Mouse (Mus musculus) midbrain, embryonic 12.5 days (tissue): ENCODE data around the gene Camkk2. TPM values are rescaled to one million over a fixed set of nuclear protein-coding genes. Genes with fewer than 3 reads are reported as not detected.

Experiments
- ATAC-seq: fragments of 200-750 bp; cut with Nextera tagmentation; 2 replicates; pipeline ENCODE4 v1.8.0; 2017; ENCODE audit warnings: low read depth, moderate TSS enrichment, moderate library complexity; ENCODE audit not compliant: low FRiP score
- H3K27ac ChIP-seq: fragments of 300-500 bp; sonication (generic); replicated peaks from 2 replicates; pipeline ENCODE4 v1.5.1; 2016; ENCODE audit warnings: mild to moderate bottlenecking
- H3K27me3 ChIP-seq: fragments of 300-500 bp; sonication (generic); 2 replicates; pipeline ENCODE4 v1.6.1; 2016; ENCODE audit warnings: mild to moderate bottlenecking
- H3K36me3 ChIP-seq: fragments of 300-500 bp; sonication (generic); 2 replicates; pipeline ENCODE4 v1.6.1; 2016
- H3K4me1 ChIP-seq: fragments of 300-500 bp; sonication (generic); 2 replicates; pipeline ENCODE4 v1.6.1; 2016
- H3K4me2 ChIP-seq: fragments of 300-500 bp; sonication (generic); replicated peaks from 2 replicates; pipeline ENCODE4 v1.6.1; 2016; ENCODE audit warnings: mild to moderate bottlenecking, moderate library complexity
- H3K4me3 ChIP-seq: fragments of 300-500 bp; sonication (generic); 2 replicates; pipeline ENCODE4 v1.5.1; 2016; ENCODE audit warnings: mild to moderate bottlenecking
- H3K9ac ChIP-seq: fragments of 300-500 bp; sonication (generic); replicated peaks from 2 replicates; pipeline ENCODE4 v1.6.1; 2016; ENCODE audit warnings: mild to moderate bottlenecking, moderate library complexity
- H3K9me3 ChIP-seq: fragments of 300-500 bp; sonication (generic); 2 replicates; pipeline ENCODE4 v1.6.1; 2016; ENCODE audit warnings: mild to moderate bottlenecking
- WGBS: fragments of 180-500 bp; shearing (Covaris S2); methylation state at CpG from one replicate; pipeline ENCODE4 v1.1.7; 2016; 5-methylcytosine and 5-hydroxymethylcytosine counted together
- polyA plus RNA-seq: library from polyadenylated mRNA; unstranded; fragments of >200 nt; fragmentation: Nextera tagmentation; extraction: Ambion mirVana; gene quantifications from 2 replicates; pipeline ENCODE4 v1.2.1, GENCODE M21; 2016

The Camkk2 gene
- polyA plus RNA-seq, 1 experiment from 2014 or later, result 35.4 TPM

- ATAC-seq, result no peak
- no peaks in the 10 kb centered on the region for H3K27me3 ChIP-seq
- H3K4me3 ChIP-seq, result no peak overlapping the region
- 91% methylated on average over 29 of the region's 29 CpGs for WGBS
- no peaks in the 10 kb centered on the region for H3K4me1 ChIP-seq
- no peak overlapping the region for H3K9ac ChIP-seq
- no peaks in the 10 kb centered on the region for H3K9me3 ChIP-seq
- no peak overlapping the region for H3K27ac ChIP-seq
- peaks cover 22% of the 10 kb centered on the region for H3K36me3 ChIP-seq
- no peak overlapping the region for H3K4me2 ChIP-seq
Observed at GRCm38 (mm10) chr5:122763271-122764031, 15.8 kb downstream of the Camkk2 start.

- Histone ChIP-seq H3K4me2 (no peak overlapping the region), H3K36me3 (peaks cover 47% of the 10 kb centered on the region)
Observed at GRCm38 (mm10) chr5:122756680-122757079, 22.5 kb downstream of the Camkk2 start.

DNA sequence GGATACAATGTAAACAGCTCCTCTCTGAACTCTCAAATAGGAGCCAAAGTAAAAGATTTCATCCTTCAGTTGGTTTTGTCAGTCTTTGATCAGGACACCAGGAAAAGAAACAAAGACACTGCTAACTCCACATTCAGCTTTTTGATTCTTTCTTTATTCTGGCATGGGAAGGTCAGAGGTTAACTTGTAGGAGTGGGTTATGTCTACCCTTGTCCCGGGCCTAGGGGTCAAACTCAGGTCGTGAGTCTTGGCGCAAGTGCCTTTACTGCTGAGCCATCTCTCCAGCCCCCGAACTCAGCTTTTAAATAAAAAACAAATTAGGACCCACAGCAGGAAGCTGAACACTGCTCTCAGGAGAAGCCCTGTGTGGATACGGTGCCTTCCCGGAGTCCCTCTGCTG is 23.1 kb downstream of the Camkk2 start:
- H3K4me2 ChIP-seq, result no peak overlapping the region
- WGBS, result 55% methylated on average over 6 of the region's 6 CpGs
- H3K9ac ChIP-seq, result no peak overlapping the region
- no peak for ATAC-seq
- no peak overlapping the region for H3K4me3 ChIP-seq
- no peaks in the 10 kb centered on the region for H3K4me1 ChIP-seq
- no peaks in the 10 kb centered on the region for H3K27me3 ChIP-seq
- H3K36me3 ChIP-seq, result peaks cover 47% of the 10 kb centered on the region
- H3K9me3 ChIP-seq, result no peaks in the 10 kb centered on the region
- H3K27ac ChIP-seq, result no peak overlapping the region

More at GRCm38 (mm10) chr5:122756680-122757079, 22.5 kb downstream of the Camkk2 start:
- WGBS, result 90% methylated on average over 7 of the region's 7 CpGs
- H3K9me3 ChIP-seq, result no peaks in the 10 kb centered on the region
- no peak overlapping the region for H3K9ac ChIP-seq
- no peak for ATAC-seq
- no peak overlapping the region for H3K4me3 ChIP-seq
- no peak overlapping the region for H3K27ac ChIP-seq
- H3K4me1 ChIP-seq, result no peaks in the 10 kb centered on the region
- no peaks in the 10 kb centered on the region for H3K27me3 ChIP-seq

DNA sequence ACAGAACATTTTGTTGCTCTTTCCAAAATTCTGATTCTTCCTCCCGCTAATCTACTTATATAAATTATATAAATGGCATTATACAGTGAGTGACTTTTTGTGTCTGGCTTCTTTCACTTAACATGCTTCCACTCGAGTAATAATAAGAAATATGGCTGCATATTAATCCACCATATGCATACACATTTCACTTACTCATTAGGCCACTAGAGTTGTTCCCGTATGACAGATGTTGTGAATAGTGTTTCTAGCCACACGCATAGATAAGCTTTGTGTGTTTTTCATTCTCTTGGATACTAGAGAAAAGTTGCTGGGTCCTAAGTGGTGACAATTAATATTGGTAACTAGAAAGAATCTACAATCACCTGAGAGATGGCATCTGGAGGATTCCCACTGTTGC is 23.6 kb downstream of the Camkk2 start:
- Histone ChIP-seq H3K27ac (no peak overlapping the region), H3K9ac (no peak overlapping the region), H3K36me3 (peaks cover 47% of the 10 kb centered on the region), H3K4me1 (no peaks in the 10 kb centered on the region), H3K27me3 (no peaks in the 10 kb centered on the region), H3K9me3 (no peaks in the 10 kb centered on the region), H3K4me3 (no peak overlapping the region), H3K4me2 (no peak overlapping the region)
- ATAC-seq, result no peak
- 95% methylated on average over 4 of the region's 4 CpGs for WGBS

DNA sequence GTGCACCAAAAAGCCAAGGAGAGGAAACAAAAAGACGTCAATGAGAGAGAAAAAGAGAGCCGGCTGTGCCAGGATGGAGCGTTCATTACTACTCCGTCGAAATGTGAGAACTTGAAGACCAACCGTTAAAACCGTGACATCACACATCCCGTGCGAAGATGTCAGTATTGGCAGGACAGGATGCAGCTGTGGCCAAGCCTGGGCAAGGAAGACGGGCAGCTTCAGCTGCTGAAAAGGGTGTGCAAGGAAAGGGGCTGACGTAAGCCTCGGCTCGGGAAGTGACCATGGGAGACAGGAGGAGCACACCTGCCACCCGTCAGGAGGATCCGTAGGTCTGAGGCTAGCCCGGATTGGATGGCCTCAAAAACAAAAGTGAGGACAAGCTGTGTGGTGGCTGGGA is 24.7 kb downstream of the Camkk2 start:
- no peak for ATAC-seq
- 92% methylated on average over 16 of the region's 16 CpGs for WGBS
- H3K4me3 ChIP-seq, result no peak overlapping the region
- peaks cover 42% of the 10 kb centered on the region for H3K36me3 ChIP-seq
- H3K9me3 ChIP-seq, result no peaks in the 10 kb centered on the region
- H3K9ac ChIP-seq, result no peak overlapping the region
- no peaks in the 10 kb centered on the region for H3K27me3 ChIP-seq
- no peaks in the 10 kb centered on the region for H3K4me1 ChIP-seq
- no peak overlapping the region for H3K4me2 ChIP-seq
- no peak overlapping the region for H3K27ac ChIP-seq

DNA sequence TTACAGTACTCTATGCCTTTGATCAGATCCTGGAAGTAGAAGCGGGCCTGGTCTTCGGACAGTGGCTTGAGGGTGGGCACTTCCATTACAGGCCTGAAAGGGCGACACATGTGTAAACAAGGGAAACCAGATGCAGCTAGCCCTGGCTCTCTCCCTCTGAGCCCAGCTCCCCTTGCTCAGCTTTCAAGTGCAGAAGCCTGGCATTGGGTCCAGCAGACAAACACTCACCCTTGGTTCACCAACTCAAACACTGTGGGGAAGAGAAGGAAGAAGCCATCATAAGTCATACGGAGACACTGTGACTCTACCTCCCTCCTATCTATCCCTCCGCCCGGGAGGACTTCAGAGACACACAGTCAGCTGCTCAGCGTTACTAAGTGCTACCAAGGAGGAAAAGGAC is 31.3 kb downstream of the Camkk2 start:
- peaks cover 39% of the 10 kb centered on the region for H3K36me3 ChIP-seq
- no peak for ATAC-seq
- H3K4me3 ChIP-seq, result no peak overlapping the region
- no peaks in the 10 kb centered on the region for H3K9me3 ChIP-seq
- no peak overlapping the region for H3K9ac ChIP-seq
- WGBS, result 90% methylated on average over 7 of the region's 7 CpGs
- no peak overlapping the region for H3K4me2 ChIP-seq
- H3K27ac ChIP-seq, result no peak overlapping the region
- H3K4me1 ChIP-seq, result no peaks in the 10 kb centered on the region
- H3K27me3 ChIP-seq, result no peaks in the 10 kb centered on the region

- no peaks in the 10 kb centered on the region for H3K4me1 ChIP-seq
- no peak overlapping the region for H3K4me3 ChIP-seq
- H3K27ac ChIP-seq, result no peak overlapping the region
- WGBS, result 85% methylated on average over 13 of the region's 13 CpGs
- H3K9ac ChIP-seq, result no peak overlapping the region; the same call in 1 of the 2 replicates
- ATAC-seq, result no peak
- no peak overlapping the region for H3K4me2 ChIP-seq
- peaks cover 66% of the 10 kb centered on the region for H3K36me3 ChIP-seq
- no peaks in the 10 kb centered on the region for H3K9me3 ChIP-seq
- H3K27me3 ChIP-seq, result no peaks in the 10 kb centered on the region
Observed at GRCm38 (mm10) chr5:122743880-122744422, 35.3 kb downstream of the Camkk2 start.

DNA sequence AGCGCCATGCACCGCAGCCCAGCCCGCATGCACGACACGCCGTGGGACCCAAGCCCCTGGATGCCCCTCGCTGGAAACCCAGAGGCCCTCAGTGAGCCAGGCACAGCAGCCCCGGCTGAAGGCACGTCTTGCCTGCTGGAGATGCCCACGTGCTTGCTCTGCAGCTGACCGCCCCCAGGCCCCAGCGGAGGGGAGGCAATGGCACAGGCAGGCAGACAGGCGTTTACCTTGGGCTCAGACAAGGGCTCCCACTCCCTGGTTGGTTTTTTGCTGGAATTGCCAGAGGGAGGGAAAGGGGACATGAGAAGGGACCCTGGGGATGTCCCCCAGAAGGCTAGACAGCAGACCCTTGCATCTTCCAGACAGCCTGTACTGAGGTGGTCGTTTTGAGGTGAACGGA is 42.4 kb downstream of the Camkk2 start:
- ATAC-seq, result no peak
- Histone ChIP-seq H3K4me1 (peaks cover 3% of the 10 kb centered on the region; the same call in 1 of the 2 replicates), H3K27me3 (no peaks in the 10 kb centered on the region), H3K9ac (no peak overlapping the region), H3K27ac (no peak overlapping the region), H3K4me3 (no peak overlapping the region), H3K4me2 (no peak overlapping the region), H3K9me3 (no peaks in the 10 kb centered on the region), H3K36me3 (peaks cover 30% of the 10 kb centered on the region)
- 94% methylated on average over 15 of the region's 15 CpGs for WGBS

DNA sequence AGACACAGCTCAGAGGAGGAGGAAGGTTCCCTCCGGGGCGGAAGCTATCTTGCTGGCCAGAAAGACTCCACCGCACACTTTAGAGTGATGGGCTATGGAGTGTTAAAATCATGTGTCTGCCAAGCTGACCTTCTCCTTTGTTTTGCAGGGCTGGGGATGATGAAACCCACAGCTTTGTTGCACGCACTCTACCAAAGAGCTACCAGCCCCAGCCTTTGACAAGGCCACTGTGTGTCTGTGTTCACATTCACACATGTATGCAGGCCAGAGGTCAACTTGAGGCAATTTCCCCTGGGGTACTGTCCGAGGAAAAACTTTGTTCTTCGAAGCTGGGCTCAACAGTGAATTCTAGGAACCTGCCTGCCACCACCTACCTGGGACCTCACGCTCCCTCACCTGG is 43.4 kb downstream of the Camkk2 start:
- Histone ChIP-seq H3K36me3 (peaks cover 21% of the 10 kb centered on the region), H3K4me3 (no peak overlapping the region), H3K27ac (no peak overlapping the region), H3K9me3 (no peaks in the 10 kb centered on the region), H3K4me1 (peaks cover 3% of the 10 kb centered on the region; the same call in 1 of the 2 replicates), H3K4me2 (no peak overlapping the region), H3K27me3 (no peaks in the 10 kb centered on the region), H3K9ac (no peak overlapping the region)
- ATAC-seq, result no peak
- 87% methylated on average over 7 of the region's 7 CpGs for WGBS

DNA sequence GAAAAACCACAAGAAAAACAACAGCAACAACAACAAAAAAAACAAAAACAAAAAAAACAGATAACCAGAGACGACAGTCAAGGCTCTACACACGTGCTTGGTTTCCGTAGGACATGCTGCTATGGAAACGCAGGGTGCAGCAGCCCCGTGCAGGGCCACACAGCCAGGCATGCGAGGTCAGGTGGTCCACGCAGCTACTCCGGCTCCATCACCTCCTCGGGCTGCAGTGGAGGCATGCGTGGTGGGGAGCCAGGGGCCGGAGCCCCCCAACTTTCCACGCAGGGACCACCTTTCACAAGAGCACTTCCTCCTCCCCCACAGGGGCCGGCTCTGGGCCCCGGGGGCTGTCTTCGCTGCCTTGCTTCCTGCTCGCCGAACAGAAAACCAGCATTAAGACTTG is 45.3 kb downstream of the Camkk2 start:
- no peak for ATAC-seq
- 62% methylated on average over 17 of the region's 17 CpGs for WGBS
- H3K27ac ChIP-seq, result no peak overlapping the region
- H3K9me3 ChIP-seq, result no peaks in the 10 kb centered on the region
- H3K27me3 ChIP-seq, result no peaks in the 10 kb centered on the region
- peaks cover 3% of the 10 kb centered on the region; the same call in 1 of the 2 replicates for H3K4me1 ChIP-seq
- H3K4me2 ChIP-seq, result no peak overlapping the region
- peaks cover 10% of the 10 kb centered on the region; the same call in 1 of the 2 replicates for H3K36me3 ChIP-seq
- H3K4me3 ChIP-seq, result no peak overlapping the region
- H3K9ac ChIP-seq, result 0 out of 2 replicates have a peak overlapping the region, but pooled peaks have one; percentile 11

DNA sequence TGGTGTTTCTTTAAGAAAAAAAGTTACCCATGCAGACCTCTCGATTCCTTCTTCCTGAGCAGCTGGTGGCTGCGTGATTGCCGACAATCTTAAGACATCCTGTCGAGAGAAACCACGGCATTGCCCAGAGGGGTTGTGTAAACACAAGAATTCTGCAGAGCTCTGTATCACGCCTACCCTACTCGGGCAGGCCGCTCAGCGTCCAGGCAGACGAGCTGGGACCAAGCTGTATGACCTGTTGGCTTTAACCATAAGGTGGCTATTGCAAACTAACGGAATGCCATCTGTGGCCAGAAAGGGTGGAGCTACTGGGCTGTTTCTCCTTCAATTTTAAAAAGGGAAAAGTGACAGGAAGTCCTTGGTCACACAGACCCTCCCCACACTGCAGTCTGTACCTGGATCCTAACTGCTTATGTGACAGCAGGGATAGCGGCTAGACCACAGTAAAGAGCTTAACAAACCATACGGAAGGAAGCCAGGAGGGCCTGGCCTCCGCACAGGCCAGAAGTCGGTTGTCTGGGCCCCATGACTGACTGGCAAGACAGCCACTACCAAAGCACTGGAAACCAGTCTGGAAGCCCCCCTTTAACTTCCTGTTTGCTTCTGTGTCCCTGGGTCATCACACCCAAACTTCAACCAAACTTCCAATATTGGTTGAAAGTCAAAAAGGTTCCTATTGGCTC is 47.1 kb downstream of the Camkk2 start:
- Histone ChIP-seq H3K27me3 (no peaks in the 10 kb centered on the region), H3K4me1 (peaks cover 3% of the 10 kb centered on the region; the same call in 1 of the 2 replicates), H3K27ac (no peak overlapping the region), H3K4me2 (no peak overlapping the region), H3K4me3 (no peak overlapping the region), H3K9me3 (no peaks in the 10 kb centered on the region), H3K36me3 (peaks cover 8% of the 10 kb centered on the region; the same call in 1 of the 2 replicates), H3K9ac (no peak overlapping the region)
- ATAC-seq, result no peak
- 71% methylated on average over 15 of the region's 15 CpGs for whole genome bisulfite sequencing

DNA sequence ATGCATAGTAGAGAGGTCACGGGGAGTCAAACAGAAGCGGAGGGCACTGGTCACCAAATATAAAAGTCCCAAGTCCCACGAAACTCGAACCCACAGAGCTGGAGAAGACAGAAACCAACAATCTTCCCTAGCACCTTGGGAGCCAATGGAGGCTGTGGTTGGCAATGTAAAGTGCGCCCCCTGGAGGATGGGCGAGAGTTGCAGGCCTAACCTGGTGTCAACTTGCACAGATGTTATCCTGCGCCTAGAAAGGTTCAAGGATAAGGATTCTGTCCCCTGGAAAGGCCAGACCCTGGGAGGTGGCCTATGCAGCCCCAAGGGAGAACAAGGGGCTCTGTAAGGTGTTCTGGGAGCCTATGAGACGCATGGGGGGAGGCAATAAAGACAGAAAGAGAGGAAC is 47.9 kb downstream of the Camkk2 start:
- no peak overlapping the region; the same call in 1 of the 2 replicates for H3K27ac ChIP-seq
- ATAC-seq, result no peak
- 67% methylated on average over 8 of the region's 8 CpGs for WGBS

More for the DNA sequence above, 47.9 kb downstream of the Camkk2 start:
- H3K4me1 ChIP-seq, result peaks cover 3% of the 10 kb centered on the region; the same call in 1 of the 2 replicates
- H3K4me3 ChIP-seq, result no peak overlapping the region
- H3K9ac ChIP-seq, result no peak overlapping the region
- H3K4me2 ChIP-seq, result no peak overlapping the region
- H3K36me3 ChIP-seq, result no peaks in the 10 kb centered on the region
- H3K9me3 ChIP-seq, result no peaks in the 10 kb centered on the region
- H3K27me3 ChIP-seq, result peaks cover 5% of the 10 kb centered on the region; the same call in 1 of the 2 replicates
